Mouse (Mus musculus) R1 (cell line): ENCODE results near the gene Cep162.

Experiments used
- DNase-seq: peaks from one replicate; pipeline ENCODE4 v3.0.0-alpha.2; 2018; ENCODE audit warnings: low read depth, low spot score

The Cep162 gene

GRCm38 (mm10) chr9:87254903-87255695 is at the start of gene Cep162:
Gene Cep162, minus strand, starts transcription at chr9:87255536.
- peak; percentile 93 for DNase-seq

- DNase-seq: no peak
These were observed 47.9 kb upstream of the Cep162 start for GRCm38 (mm10) chr9:87303196-87303595.

DNA sequence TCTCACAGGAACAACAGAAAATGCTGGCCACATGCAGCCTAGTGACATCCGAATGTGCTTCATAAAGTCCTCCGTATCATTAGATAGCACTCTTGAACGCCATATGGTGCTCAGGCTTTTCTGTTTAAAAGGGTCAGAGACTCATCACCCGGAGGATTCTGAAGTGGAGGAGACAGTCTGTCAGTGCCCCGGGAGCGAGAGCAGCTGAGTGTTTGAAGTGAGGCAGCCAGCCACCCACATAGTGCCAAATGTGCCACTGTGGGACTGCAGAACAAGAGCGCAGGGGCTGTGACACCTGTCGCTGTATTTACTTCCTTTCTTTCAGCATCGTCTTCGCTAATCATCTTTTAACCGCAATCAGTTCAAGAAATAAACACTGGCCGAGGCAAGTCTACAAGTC is 43.6 kb upstream of the Cep162 start:
- no peak for DNase-seq

GRCm38 (mm10) chr9:87297522-87297921 is 42.2 kb upstream of the Cep162 start:
- DNase-seq: no peak

- no peak for DNase-seq
These were observed 327 bp upstream of the Cep162 start for GRCm38 (mm10) chr9:87255696-87256030.

DNA sequence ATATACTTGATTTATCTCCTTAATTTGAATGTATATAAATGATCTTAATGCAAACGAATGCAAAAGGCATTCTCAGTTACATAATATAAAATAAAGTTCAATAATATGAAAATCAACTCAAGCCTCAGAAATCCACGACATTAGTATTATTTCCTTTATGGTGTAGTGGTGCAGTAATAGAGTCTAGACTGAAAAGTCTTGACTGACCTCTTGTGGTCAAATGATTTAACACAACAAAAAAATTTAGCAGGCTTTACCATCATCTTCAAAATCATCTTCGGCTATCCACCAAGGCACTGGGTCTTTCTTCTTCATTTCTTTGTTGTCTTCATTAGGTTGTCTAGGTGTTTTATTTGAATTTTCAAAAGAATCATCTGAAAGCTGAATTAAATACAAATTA is 7.2 kb downstream of the Cep162 start:
- peak; percentile 27 for DNase-seq

DNA sequence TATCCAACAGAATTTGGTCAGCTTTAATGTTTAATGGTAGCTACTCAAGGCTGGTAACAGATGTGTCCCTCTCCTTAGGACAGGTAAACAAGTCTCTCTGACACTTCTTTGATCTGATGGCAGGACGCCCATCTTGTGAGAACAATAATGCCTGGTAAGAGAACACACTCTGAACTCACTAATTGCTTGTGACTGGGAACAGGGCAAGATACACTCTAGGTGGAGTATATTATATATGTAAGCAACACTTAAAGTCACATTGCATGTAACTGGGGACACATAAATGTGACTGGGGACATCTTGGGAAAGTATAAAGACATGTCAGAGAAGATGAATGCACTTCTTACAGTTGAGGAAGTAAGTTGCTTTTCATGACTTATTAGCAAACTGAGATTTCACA is 7.7 kb downstream of the Cep162 start:
- no peak for DNase-seq

DNA sequence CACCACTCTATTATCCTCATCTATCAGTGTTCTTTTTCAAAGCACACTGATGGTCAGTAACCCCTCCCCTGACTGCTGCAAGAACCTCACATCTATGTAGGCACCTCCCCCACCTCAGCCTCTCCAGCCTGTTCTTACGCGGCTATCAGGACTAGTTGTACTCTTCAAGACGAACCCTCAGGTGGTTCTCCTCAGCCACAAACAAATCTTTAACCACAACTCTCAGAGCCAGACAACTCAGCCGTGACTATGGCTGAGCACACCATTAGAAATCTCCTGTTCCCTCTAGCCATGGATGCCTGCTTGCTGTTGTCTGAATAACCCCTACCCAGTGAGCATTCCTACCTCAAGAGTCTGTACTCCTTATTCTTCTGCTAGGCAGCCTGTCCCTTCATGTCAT is 42.1 kb downstream of the Cep162 start:
- DNase-seq: no peak

DNA sequence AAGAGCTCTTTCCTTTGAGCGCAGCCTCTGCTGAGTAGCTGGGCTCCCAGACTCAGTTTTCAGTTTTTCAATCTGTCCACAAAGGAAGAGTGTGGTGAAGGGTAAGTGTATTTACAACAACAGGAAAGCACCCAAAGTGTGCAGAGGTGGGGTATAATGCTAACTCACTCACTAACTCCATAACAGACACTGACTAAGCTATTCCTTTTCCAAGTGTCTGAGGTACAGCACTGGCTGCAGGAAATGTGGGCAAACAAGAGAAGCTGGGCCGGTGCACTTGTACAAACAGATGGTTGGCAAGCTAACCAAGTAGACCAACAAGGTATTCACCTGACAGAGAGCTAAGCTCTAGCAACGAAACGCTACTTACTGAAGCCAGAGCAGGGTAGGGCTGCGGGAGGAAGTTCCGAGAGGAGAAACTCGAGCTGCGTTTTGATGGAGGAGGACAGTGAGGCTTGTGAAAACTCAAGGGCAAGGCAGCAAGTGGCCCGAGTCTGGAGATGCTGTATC is 44.5 kb downstream of the Cep162 start:
- DNase-seq: no peak

DNA sequence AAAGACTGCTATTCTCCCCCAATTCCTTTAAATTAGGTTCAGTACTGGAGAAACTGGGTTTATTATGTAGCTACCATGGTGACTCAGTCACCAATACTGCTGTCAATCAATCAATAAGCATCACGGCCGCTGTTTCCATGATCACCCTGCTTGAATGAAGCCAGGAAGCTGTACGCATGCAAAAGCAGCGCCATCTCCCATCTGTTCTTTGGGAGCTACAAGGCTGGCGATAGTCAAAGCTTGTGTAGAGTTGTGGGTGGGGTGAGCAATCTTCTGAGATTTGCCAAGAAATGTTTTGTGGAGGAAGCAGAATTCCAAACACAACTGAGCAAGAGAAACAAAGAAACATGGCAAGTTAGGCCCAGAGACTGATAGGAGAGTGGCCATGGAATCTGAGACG is 52.9 kb downstream of the Cep162 start:
- no peak for DNase-seq

GRCm38 (mm10) chr9:87200919-87201318 is 54.4 kb downstream of the Cep162 start:
- no peak for DNase-seq

DNA sequence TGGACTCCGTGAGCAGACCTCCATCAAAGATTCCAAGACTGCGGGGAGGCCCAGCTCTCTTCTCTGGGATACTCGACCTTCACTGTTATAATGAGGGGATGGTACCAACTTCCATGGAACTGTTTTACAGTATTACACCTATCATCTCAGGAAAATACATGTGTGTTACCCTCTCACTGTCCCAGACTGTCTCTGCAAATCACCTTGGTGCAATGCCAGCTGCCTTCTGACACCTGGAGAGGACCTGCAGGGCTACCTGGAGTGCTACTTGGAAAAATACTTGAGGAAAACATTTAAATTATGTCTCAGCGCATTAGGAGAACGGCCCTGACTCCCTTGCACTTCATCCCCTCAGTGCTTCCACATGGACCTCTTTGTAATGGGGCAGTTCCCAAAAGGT is 54.9 kb downstream of the Cep162 start:
- no peak for DNase-seq

- DNase-seq: no peak
These were observed 57.3 kb downstream of the Cep162 start for GRCm38 (mm10) chr9:87198036-87198435.

GRCm38 (mm10) chr9:87197277-87197676 is 58.1 kb downstream of the Cep162 start:
- DNase-seq: no peak

DNA sequence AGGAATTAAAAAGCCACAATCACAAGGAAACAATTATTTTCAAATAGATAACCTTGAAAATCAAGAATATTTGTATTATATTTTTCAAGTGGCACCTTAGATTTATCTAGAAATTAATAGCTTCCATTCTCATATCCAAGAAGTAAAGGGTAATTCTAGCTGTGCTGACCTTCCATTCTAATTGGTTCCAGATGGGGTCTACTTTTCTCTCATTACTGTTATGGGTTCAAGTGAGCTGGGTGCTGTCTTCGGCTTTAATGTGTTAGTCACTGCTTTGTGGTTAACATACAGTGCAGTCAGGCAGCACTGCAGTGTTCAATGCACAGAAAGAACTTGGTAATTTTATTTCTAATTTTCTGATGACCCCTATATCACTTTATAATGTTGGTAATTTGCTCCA is 61.6 kb downstream of the Cep162 start:
- DNase-seq: no peak

GRCm38 (mm10) chr9:87187336-87187735 is 68.0 kb downstream of the Cep162 start:
- DNase-seq: no peak

DNA sequence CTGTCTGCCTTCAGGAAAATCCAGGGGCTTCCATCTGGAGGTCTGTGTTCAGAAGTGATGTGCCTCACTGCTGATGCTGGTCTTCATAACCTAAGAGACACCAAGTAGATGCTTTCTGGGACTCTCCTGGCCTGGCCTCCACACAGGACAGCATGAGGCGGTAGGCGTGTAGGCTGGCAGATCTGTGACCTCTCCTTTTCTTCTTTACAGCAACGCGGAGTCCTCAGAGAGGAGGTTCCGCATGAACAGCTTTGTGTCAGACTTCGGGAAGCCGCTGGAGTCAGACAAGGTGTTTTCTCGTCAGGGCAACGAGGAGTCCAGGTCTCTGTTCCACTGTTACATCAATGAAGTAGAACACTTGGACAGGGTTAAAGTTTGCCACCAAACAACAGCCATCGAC is 73.1 kb downstream of the Cep162 start:
- DNase-seq: no peak

- DNase-seq: no peak
These were observed 76.8 kb downstream of the Cep162 start for GRCm38 (mm10) chr9:87178534-87178933.

DNA sequence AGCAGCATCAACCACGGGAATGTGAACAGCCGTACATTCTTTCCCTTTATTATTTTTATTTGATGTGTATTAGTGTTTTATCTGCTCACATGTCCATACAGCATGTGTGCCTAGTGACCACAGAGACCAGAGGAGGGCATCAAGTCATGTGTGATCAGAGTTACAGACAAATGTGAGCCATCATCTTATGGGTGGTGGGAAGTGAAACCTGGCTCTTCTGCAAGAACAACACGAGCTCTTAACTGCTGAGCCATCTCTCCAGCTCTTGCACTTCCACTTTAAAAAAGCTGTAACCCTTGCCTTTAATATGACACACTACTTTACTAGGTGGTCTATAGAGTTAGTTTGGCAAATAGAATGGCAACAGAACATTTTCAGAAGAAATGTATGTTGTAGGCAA is 83.8 kb downstream of the Cep162 start:
- DNase-seq: no peak

- no peak for DNase-seq
These were observed 84.4 kb downstream of the Cep162 start for GRCm38 (mm10) chr9:87170891-87171290.

- DNase-seq: no peak
These were observed 86.2 kb downstream of the Cep162 start for GRCm38 (mm10) chr9:87169144-87169543.

GRCm38 (mm10) chr9:87168051-87168450 is 87.3 kb downstream of the Cep162 start:
- no peak for DNase-seq

DNA sequence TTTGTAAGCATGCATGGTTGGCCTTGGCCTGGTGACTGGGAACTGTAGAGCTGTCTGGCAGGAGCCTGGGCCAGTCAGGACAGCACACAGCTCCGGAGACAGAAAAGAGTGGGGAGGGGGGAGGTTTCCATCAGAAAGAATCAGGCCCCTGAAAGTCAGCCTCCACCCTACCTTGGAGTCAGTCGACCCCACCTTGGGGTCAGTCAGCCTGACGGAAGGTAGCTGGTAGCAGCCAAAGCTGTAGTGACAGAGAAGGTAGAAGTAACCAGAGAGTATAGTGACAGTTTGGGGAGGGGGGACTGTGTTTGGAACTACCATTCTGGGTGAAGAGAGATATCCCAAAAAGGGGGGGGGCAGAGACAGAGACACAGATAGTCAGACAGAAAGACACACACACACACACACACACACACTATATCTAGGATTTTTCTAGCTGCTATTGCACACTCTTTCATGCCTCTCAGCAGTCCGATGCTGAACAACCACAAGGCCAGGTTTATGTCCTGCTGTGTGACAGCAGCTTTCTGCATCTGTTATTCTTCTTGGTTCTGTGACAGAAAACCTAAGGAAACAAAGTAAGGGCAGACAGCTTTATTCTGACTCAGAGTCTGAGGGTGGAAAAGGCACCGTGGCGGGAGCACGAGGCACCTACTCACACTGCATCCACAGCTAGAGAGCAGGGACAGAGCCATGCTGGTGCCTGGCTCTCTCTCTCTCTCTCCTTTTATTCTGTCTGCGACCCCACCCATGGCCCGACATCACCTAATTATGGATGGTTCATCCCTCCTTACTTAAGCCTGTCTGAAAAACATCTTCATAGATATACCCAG is 88.1 kb downstream of the Cep162 start:
- no peak for DNase-seq
